Mouse (Mus musculus): ENCODE data around the gene Gata3.

DNA sequence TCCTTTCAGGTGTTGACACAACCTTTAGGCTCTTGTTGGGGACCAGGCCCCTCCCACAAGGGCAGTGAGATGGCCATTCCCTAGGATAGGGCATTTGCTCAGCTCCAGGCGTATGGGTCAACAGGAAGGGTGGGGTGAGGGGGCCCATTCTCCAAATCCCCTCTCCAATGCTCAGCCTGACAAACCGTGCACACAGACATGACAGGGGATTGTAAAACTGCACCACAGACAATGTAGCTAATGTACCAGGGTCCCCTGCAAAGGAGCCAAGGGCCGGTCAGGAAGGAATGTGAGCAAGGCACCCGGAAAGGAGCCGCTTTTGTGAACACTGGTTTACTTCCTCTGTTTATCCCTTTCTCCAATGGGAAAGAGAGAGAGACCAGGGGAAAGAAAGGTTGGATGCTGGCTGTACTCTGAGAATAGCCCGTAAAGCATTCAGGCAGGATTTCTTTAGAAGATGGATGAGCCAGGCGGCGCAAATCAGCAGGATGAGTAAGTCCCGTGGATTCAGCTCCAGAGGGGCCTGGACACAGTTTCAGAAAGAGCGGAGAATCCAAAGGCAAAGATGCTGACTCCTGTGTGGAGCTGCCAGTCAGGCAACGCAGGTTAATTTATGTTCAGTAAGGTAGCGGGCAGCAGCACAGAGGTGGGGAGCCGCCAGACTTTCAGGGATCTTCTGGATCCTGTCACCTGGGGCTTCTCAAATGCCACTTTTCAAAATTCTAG, 36.8 kb downstream of the Gata3 start:
- TF ChIP-seq CTCF (IDR thresholded peaks at IDR 0.05; ENCODE audit: low read depth, low read length) (no peak), POLR2A (IDR thresholded peaks at IDR 0.05; ENCODE audit: extremely low read depth, insufficient read depth, low read length) (no peak)
